ENCODE assay signal across 8 mouse cellular contexts in the genomic region with DNA sequence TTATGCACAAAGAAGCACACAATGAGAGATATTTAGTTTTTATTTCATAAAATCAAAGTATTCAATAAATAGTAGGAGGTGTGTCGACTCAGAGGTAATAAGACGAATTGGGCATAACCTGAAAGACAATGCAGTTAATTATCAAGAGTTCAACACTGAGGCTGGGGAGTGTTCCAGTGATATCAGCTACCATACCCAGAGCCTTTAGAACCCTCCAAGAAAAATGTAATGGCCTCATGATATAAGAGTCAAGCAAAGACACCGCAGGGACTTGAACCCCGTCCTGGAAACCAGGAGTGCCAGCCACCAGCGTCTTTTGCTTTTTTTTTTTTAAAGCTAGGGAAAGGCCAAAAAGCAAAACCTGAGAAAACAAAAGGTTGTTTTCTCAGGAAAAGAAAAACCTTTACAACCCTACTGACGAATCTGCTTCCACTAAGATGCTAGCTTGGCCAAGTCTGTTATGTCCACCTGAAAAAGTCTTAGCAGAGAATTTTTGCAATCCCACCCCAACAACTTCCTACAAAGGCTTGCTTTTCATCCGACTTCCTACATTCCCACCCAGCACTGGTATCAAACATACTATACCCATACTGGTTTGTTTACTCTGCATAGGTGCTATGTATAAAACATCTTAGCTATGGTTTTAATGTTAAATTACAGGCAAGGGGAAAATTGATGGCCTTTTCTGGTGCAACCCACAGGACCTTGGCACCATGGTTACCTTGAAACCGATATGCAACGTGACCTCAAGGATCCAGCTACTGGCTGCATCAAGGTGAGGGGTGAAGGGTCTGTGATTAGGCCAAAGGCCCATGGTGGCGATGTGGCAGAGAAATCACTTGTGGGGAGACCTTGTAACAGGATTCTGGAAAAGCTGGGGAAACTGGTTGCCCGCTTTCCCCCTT. TPM values are rescaled to one million over a fixed set of nuclear protein-coding genes. Genes with fewer than 3 reads are reported as not detected.
DNase-seq lines count a peak whose midpoint lies in the region; ATAC-seq lines count a peak whose summit lies in the region.

No protein-coding gene starts in this region.

- H3K9ac ChIP-seq in intestine, embryonic 16.5 days (ENCODE audit: low read depth, low read length): peak overlapping the region; percentile 62
- H3K9ac ChIP-seq in neural tube, embryonic 13.5 days: peak overlapping the region; percentile 99

- H3K4me3 ChIP-seq in megakaryocyte, embryonic 14.5 days (replicated peaks): peak overlapping the region; percentile 100
- H3K4me3 ChIP-seq in intestine, embryonic 16.5 days (ENCODE audit: low read length): peak overlapping the region; percentile 67
- H3K4me3 ChIP-seq in neural tube, embryonic 13.5 days: peak overlapping the region; percentile 82

- WGBS in intestine, embryonic 16.5 days: 54% methylated on average over 11 of the region's 11 CpGs
- 66% methylated on average over 11 of the region's 11 CpGs for WGBS in neural tube, embryonic 13.5 days

- peaks cover 56% of the 10 kb centered on the region for H3K4me1 ChIP-seq in megakaryocyte, embryonic 14.5 days
- peaks cover 29% of the 10 kb centered on the region for H3K4me1 ChIP-seq in intestine, embryonic 16.5 days (ENCODE audit: control insufficient read depth, insufficient read depth, low read length)
- H3K4me1 ChIP-seq in neural tube, embryonic 13.5 days (replicated peaks): peaks cover 43% of the 10 kb centered on the region

- no peaks in the 10 kb centered on the region for H3K27me3 ChIP-seq in megakaryocyte, embryonic 14.5 days (replicated peaks)
- H3K27me3 ChIP-seq in intestine, embryonic 16.5 days (replicated peaks; ENCODE audit: control insufficient read depth, insufficient read depth, low read length): no peaks in the 10 kb centered on the region
- no peaks in the 10 kb centered on the region for H3K27me3 ChIP-seq in neural tube, embryonic 13.5 days

- no peak for ATAC-seq in megakaryocyte, adult 5-6 weeks (ENCODE audit: poor library complexity, severe bottlenecking)
- ATAC-seq in intestine, embryonic 16.5 days: no peak
- ATAC-seq in neural tube, embryonic 13.5 days (ENCODE audit: low read depth): no peak

- DNase-seq in adrenal gland, adult 2 months: peak; percentile 48
- no peak for DNase-seq in adrenal gland, adult 18-20 months (ENCODE audit: low spot score in 2 of 2)
- DNase-seq in right cerebral cortex, postnatal 4 days: no peak
- DNase-seq in thymus, postnatal 10 days (ENCODE audit: low spot score in 2 of 2): no peak

- 0 out of 2 replicates have a peak overlapping the region, but pooled peaks have one; percentile 26 for H3K27ac ChIP-seq in intestine, embryonic 16.5 days (ENCODE audit: low read length)
- H3K27ac ChIP-seq in neural tube, embryonic 13.5 days (replicated peaks): peak overlapping the region; percentile 67

- H3K9me3 ChIP-seq in megakaryocyte, embryonic 14.5 days: no peaks in the 10 kb centered on the region
- no peaks in the 10 kb centered on the region for H3K9me3 ChIP-seq in intestine, embryonic 16.5 days (ENCODE audit: control insufficient read depth, low read length)
- H3K9me3 ChIP-seq in neural tube, embryonic 13.5 days: no peaks in the 10 kb centered on the region

- peaks cover 63% of the 10 kb centered on the region for H3K36me3 ChIP-seq in megakaryocyte, embryonic 14.5 days (replicated peaks; ENCODE audit: low read length)
- H3K36me3 ChIP-seq in intestine, embryonic 16.5 days (ENCODE audit: control insufficient read depth, insufficient read depth, low read length): peaks cover 21% of the 10 kb centered on the region
- H3K36me3 ChIP-seq in neural tube, embryonic 13.5 days: peaks cover 41% of the 10 kb centered on the region

- peak overlapping the region; percentile 82 for H3K4me2 ChIP-seq in intestine, embryonic 16.5 days (ENCODE audit: low read depth, low read length)
- H3K4me2 ChIP-seq in neural tube, embryonic 13.5 days: peak overlapping the region; percentile 100

RNA-seq across cellular contexts. Expression of a gene that starts 24.7 kb away (rescaled TPM):
- total RNA-seq in adrenal gland, adult 2 months (2021): 100 to 1,000 TPM; 106 to 109 TPM
- polyA plus RNA-seq in adrenal gland, adult 2 months (2012; rRNA removed): 119 and 125 TPM in 2 replicates
- total RNA-seq in adrenal gland, adult 18-20 months (2021): 100 to 1,000 TPM in 1 of 2 experiments, 10 to 100 TPM in 1; 92.3 to 105 TPM
- polyA plus RNA-seq in megakaryocyte, embryonic 14.5 days (2012; ENCODE audit: insufficient read depth, low replicate concordance): 30.0 and 71.8 TPM in 2 replicates
- 20.2 and 21.8 TPM in 2 replicates for total RNA-seq in megakaryocyte, adult 5-6 weeks (2015)
- 30.9 and 41.5 TPM in 2 replicates for total RNA-seq in megakaryocyte, adult 5-6 weeks (2017)
- 58.9 and 64.3 TPM in 2 replicates for polyA plus RNA-seq in intestine, embryonic 16.5 days (2015; fragmentation: Nextera tagmentation; extraction: Ambion mirVana)
- polyA plus RNA-seq in neural tube, embryonic 13.5 days (2015; fragmentation: Nextera tagmentation; extraction: Ambion mirVana): 66.7 and 69.8 TPM in 2 replicates

RNA-seq across cellular contexts. Expression of a gene that starts 55.2 kb away (rescaled TPM):
- 100 to 1,000 TPM; 174 to 246 TPM for total RNA-seq in adrenal gland, adult 2 months (2021)
- polyA plus RNA-seq in adrenal gland, adult 2 months (2012; rRNA removed): 737 and 768 TPM in 2 replicates
- 100 to 1,000 TPM; 241 to 252 TPM for total RNA-seq in adrenal gland, adult 18-20 months (2021)
- 1.3 and 7.9 TPM in 2 replicates for polyA plus RNA-seq in megakaryocyte, embryonic 14.5 days (2012; ENCODE audit: insufficient read depth, low replicate concordance)
- 1.5 TPM in 1 of 2 replicates, not detected in the other for total RNA-seq in megakaryocyte, adult 5-6 weeks (2015)
- 0.18 and 2.8 TPM in 2 replicates for total RNA-seq in megakaryocyte, adult 5-6 weeks (2017)
- 14.0 and 20.8 TPM in 2 replicates for polyA plus RNA-seq in intestine, embryonic 16.5 days (2015; fragmentation: Nextera tagmentation; extraction: Ambion mirVana)
- 16.0 and 17.0 TPM in 2 replicates for polyA plus RNA-seq in neural tube, embryonic 13.5 days (2015; fragmentation: Nextera tagmentation; extraction: Ambion mirVana)

Comparison
In these comparisons a context has a peak if more than half of its experiments do, and no peak if none do; other contexts are left out.
1. RNA of a gene that starts 55.2 kb away (polyA plus RNA-seq): 737 to 768 TPM in adrenal gland, adult 2 months; 16.0 to 17.0 TPM in neural tube, embryonic 13.5 days, 14.0 to 20.8 TPM in intestine, embryonic 16.5 days and 1.3 to 7.9 TPM in megakaryocyte, embryonic 14.5 days; every median in the first group is over 10 times any median in the second.
2. Peak in every context shown above with its lines, with median percentiles within 50 percentile points of each other: H3K4me3 ChIP-seq.